Mouse (Mus musculus) kidney, embryonic 16.5 days (tissue): ENCODE measurements around the gene Gemin7. TPM values are rescaled to one million over a fixed set of nuclear protein-coding genes. Genes with fewer than 3 reads are reported as not detected.

ENCODE experiments used
- ATAC-seq: fragments of 200-750 bp; cut with Nextera tagmentation; 2 replicates; pipeline ENCODE4 v1.8.0; 2017; ENCODE audit warnings: moderate TSS enrichment; ENCODE audit not compliant: low FRiP score, low TSS enrichment
- H3K27ac ChIP-seq: fragments of 300-500 bp; sonication (generic); 2 replicates; pipeline ENCODE4 v1.5.1; 2014; ENCODE audit warnings: low read length
- H3K27me3 ChIP-seq: fragments of 300-500 bp; sonication (generic); 2 replicates; pipeline ENCODE4 v1.6.1; 2014; ENCODE audit warnings: low read length, control low read depth, mixed read lengths; ENCODE audit not compliant: insufficient read depth
- H3K36me3 ChIP-seq: fragments of 300-500 bp; sonication (generic); 2 replicates; pipeline ENCODE4 v1.6.1; 2014; ENCODE audit warnings: low read length, control low read depth, mixed read lengths; ENCODE audit not compliant: insufficient read depth
- H3K4me1 ChIP-seq: fragments of 300-500 bp; sonication (generic); 2 replicates; pipeline ENCODE4 v1.6.1; 2014; ENCODE audit warnings: low read length, control low read depth, mixed read lengths; ENCODE audit not compliant: insufficient read depth
- H3K4me2 ChIP-seq: fragments of 300-500 bp; sonication (generic); replicated peaks from 2 replicates; pipeline ENCODE4 v1.6.1; 2014; ENCODE audit warnings: low read depth, low read length
- H3K4me3 ChIP-seq: fragments of 300-500 bp; sonication (generic); 2 replicates; pipeline ENCODE4 v1.5.1; 2014; ENCODE audit warnings: mild to moderate bottlenecking, low read length
- H3K9ac ChIP-seq: fragments of 300-500 bp; sonication (generic); replicated peaks from 2 replicates; pipeline ENCODE4 v1.6.1; 2014; ENCODE audit warnings: low read length
- H3K9me3 ChIP-seq: fragments of 300-500 bp; sonication (generic); 2 replicates; pipeline ENCODE4 v1.6.1; 2016; ENCODE audit warnings: low read length, control low read depth
- WGBS: fragments of 180-500 bp; shearing (Covaris S2); extraction: QIAGEN DNeasy Blood & Tissue Kit; methylation state at CpG from one replicate; pipeline ENCODE4 v1.1.7; 2014; 5-methylcytosine and 5-hydroxymethylcytosine counted together
- polyA plus RNA-seq: library from polyadenylated mRNA; unstranded; fragments of >200 nt; fragmentation: Nextera tagmentation; extraction: Ambion mirVana; gene quantifications from 2 replicates; pipeline ENCODE4 v1.2.1, GENCODE M21; 2015

The Gemin7 gene
- polyA plus RNA-seq, 1 experiment from 2014 or later, result 183 TPM

DNA sequence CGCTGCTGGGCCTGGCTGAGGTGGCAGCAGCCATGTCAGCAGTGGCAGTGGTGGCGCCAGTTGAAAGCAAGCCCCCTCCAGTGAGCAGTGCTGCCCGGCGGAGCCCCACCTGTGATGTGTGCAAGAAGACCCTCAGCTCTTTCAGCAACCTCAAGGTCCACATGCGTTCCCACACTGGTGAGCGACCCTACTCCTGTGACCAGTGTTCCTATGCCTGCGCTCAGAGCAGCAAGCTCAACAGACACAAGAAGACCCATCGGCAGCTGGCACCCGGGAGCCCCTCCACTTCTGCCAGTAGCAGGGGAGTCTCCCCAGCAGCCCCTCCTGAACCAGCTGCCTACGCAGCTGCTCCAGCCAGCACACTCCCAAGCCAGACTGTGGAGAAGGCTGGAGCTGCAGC lies 2.4 kb upstream of the Gemin7 start:
- no peak overlapping the region for H3K27ac ChIP-seq
- WGBS, result 91% methylated on average over 10 of the region's 10 CpGs
- no peak for ATAC-seq

DNA sequence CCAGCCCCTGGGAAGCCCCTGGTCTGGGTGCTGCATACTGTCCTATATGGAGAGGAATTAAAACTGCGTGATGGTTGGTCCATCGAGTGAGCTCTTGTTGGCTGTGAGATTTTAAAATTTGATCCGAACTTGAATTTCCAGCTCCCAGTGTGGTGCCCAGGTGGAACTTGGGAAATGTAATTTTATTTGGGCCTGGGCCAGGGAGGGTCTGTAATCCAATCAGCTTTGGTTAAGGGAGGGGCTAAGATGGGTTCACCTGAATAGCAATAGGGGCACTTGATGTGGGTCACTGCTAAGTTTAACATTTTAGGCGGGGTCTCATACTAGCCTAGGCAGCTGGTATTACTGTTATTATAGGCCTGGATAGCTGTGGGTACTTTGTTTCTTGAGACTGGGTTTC lies 1.0 kb upstream of the Gemin7 start:
- WGBS, result 64% methylated on average over 4 of the region's 4 CpGs

More for the DNA sequence above, 2.4 kb upstream of the Gemin7 start:
- Histone ChIP-seq H3K4me2 (no peak overlapping the region), H3K9ac (no peak overlapping the region), H3K4me1 (peaks cover 16% of the 10 kb centered on the region), H3K36me3 (peaks cover 46% of the 10 kb centered on the region), H3K4me3 (no peak overlapping the region), H3K27me3 (peaks cover 30% of the 10 kb centered on the region), H3K9me3 (no peaks in the 10 kb centered on the region)

DNA sequence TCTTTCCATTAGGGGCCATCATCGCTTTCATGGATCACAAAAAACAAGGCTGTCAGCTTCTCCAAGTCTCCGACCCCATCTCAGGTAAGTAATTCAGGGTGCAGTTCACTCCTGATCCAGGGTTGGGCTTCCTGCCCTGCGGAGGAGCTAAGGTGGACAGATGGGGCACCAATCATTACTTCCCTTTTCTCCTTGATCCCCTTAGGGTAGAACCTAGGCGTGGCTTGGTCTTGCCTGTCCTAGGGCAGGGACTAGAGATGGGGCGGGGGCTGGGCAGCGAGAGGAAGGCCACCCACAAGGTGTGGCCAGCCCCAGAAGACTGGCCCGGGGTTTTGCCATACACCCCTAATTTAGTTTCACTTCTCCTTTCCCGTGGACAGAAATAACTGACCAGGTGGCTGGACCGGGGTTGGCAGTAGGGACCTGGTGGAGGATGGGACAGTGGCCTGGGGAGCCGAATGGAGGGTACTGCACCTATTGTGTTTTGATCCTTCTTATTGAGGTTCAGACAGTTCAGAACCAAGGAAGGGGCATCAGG lies 551 bp upstream of the Gemin7 start:
- 19% methylated on average over 10 of the region's 10 CpGs for WGBS
- peaks cover 30% of the 10 kb centered on the region for H3K27me3 ChIP-seq

More for the DNA sequence above, 1.0 kb upstream of the Gemin7 start:
- H3K27ac ChIP-seq, result no peak overlapping the region
- peaks cover 19% of the 10 kb centered on the region for H3K4me1 ChIP-seq
- H3K9me3 ChIP-seq, result no peaks in the 10 kb centered on the region
- peaks cover 30% of the 10 kb centered on the region for H3K27me3 ChIP-seq
- no peak for ATAC-seq
- peaks cover 32% of the 10 kb centered on the region for H3K36me3 ChIP-seq
- no peak overlapping the region for H3K9ac ChIP-seq
- no peak overlapping the region for H3K4me2 ChIP-seq
- peak overlapping the region; percentile 50; the same call in 1 of the 2 replicates for H3K4me3 ChIP-seq

DNA sequence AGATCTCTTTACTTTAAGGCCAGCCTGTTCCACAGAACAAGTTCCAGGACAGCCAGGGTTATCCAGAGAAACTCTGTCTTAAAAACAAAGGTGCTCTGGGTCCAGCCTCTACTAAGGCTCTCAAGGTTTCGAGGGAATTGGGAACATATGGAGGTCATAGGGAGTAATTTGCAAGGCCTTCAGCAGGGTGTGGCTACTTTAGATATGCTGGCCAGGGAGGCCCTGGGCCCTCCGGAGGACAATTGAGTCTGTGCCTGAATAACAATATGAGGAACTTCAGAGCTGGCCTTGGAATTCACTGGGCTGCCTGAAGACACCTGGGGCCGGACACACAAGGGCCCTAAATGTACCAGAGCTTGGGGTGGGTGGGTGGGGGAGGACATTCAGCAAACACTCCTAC lies 1.8 kb downstream of the Gemin7 start:
- Histone ChIP-seq H3K36me3 (peaks cover 9% of the 10 kb centered on the region), H3K4me2 (no peak overlapping the region), H3K9me3 (no peaks in the 10 kb centered on the region), H3K9ac (no peak overlapping the region), H3K4me1 (peaks cover 33% of the 10 kb centered on the region), H3K27ac (no peak overlapping the region), H3K27me3 (peaks cover 30% of the 10 kb centered on the region), H3K4me3 (no peak overlapping the region)
- 69% methylated on average over 3 of the region's 3 CpGs for WGBS
- ATAC-seq, result no peak

More for the DNA sequence above, 551 bp upstream of the Gemin7 start:
- Histone ChIP-seq H3K36me3 (peaks cover 28% of the 10 kb centered on the region), H3K4me1 (peaks cover 19% of the 10 kb centered on the region), H3K4me2 (peak overlapping the region; percentile 89), H3K9me3 (no peaks in the 10 kb centered on the region), H3K9ac (peak overlapping the region; percentile 55), H3K27ac (no peak overlapping the region), H3K4me3 (peak overlapping the region; percentile 50)
- no peak for ATAC-seq

DNA sequence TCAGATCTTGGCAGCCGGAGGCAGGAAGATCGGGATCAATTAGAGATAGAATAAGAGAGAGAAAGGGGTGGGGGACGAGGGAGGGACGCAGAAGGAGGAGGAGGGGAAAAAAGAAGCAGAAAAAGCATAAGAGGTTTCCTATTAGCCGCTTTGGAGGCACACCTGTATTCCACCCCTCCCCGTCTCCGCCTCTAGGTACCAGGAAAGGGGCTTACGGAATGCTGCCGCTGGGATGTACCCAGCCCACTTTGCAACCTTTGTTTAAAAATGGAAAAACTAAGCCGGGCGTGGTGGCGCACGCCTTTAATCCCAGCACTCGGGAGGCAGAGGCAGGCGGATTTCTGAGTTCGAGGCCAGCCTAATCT lies 3.6 kb downstream of the Gemin7 start:
- no peak for ATAC-seq
- peak overlapping the region; percentile 90 for H3K27ac ChIP-seq
- WGBS, result 23% methylated on average over 16 of the region's 16 CpGs

GRCm38 (mm10) chr7:19572926-19573775 lies 4.2 kb downstream of the Gemin7 start:
- Histone ChIP-seq H3K4me1 (peaks cover 32% of the 10 kb centered on the region), H3K27me3 (peaks cover 24% of the 10 kb centered on the region), H3K9me3 (no peaks in the 10 kb centered on the region), H3K27ac (peak overlapping the region; percentile 90), H3K36me3 (peaks cover 15% of the 10 kb centered on the region), H3K4me3 (peak overlapping the region; percentile 84), H3K9ac (peak overlapping the region; percentile 80), H3K4me2 (peak overlapping the region; percentile 94)
- ATAC-seq, result peak; percentile 88
- under 1% methylated on average over 53 of the region's 53 CpGs for WGBS

More for the DNA sequence above, 3.6 kb downstream of the Gemin7 start:
- peak overlapping the region; percentile 84 for H3K4me3 ChIP-seq
- H3K27me3 ChIP-seq, result peaks cover 30% of the 10 kb centered on the region
- H3K36me3 ChIP-seq, result peaks cover 15% of the 10 kb centered on the region
- H3K4me2 ChIP-seq, result peak overlapping the region; percentile 94
- no peaks in the 10 kb centered on the region for H3K9me3 ChIP-seq
- peaks cover 33% of the 10 kb centered on the region for H3K4me1 ChIP-seq
- peak overlapping the region; percentile 80 for H3K9ac ChIP-seq

GRCm38 (mm10) chr7:19569647-19570046 lies 7.7 kb downstream of the Gemin7 start:
- H3K9ac ChIP-seq, result no peak overlapping the region
- H3K4me1 ChIP-seq, result peaks cover 18% of the 10 kb centered on the region
- H3K4me2 ChIP-seq, result no peak overlapping the region
- H3K27ac ChIP-seq, result no peak overlapping the region
- H3K36me3 ChIP-seq, result peaks cover 28% of the 10 kb centered on the region
- no peaks in the 10 kb centered on the region for H3K9me3 ChIP-seq
- H3K27me3 ChIP-seq, result no peaks in the 10 kb centered on the region
- WGBS, result 81% methylated on average over 3 of the region's 3 CpGs
- ATAC-seq, result no peak
- H3K4me3 ChIP-seq, result no peak overlapping the region

DNA sequence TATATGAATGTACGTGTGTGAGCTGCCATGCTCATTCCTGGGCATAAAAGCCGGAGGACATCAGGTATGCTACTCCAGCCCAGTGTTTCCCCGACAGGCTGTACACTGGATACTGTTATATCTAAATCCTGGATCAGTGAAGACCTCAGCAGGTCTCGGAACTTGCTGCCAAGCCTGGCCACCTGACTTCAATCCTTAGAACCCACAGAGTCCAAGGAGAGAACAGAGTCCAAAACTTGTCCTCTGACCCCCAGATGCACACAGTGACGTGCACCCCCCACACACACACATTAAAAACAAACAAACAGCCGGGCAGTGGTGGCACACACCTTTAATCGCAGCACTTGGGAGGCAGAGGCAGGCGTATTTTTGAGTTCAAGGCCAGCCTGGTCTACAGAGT lies 10.0 kb downstream of the Gemin7 start:
- H3K4me1 ChIP-seq, result peaks cover 18% of the 10 kb centered on the region
- no peaks in the 10 kb centered on the region for H3K27me3 ChIP-seq
- peaks cover 5% of the 10 kb centered on the region for H3K9me3 ChIP-seq
- H3K4me3 ChIP-seq, result no peak overlapping the region
- ATAC-seq, result no peak
- no peak overlapping the region for H3K9ac ChIP-seq
- H3K36me3 ChIP-seq, result peaks cover 35% of the 10 kb centered on the region
- 89% methylated on average over 8 of the region's 8 CpGs for WGBS
- no peak overlapping the region for H3K4me2 ChIP-seq
- no peak overlapping the region for H3K27ac ChIP-seq

DNA sequence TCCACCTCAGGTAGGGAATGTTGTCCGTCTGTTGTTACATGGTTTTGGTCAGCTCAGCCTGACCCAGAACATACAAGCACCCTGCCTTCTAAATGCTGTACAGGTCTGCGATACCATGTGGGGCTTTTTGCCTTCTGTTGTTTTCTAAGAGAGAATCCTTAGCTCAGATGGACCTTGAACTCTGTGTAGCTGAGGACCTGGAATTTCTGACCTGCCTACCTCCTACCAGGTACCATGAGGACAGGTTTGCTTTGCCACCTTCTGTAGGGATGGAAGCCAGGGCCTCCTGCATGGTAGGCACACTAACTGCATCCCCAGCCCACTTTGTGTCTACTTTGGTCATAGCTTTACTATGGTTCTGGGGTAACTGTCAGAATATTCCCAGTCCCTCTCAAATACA lies 11.6 kb downstream of the Gemin7 start:
- Histone ChIP-seq H3K27me3 (no peaks in the 10 kb centered on the region), H3K9ac (no peak overlapping the region), H3K4me1 (peaks cover 10% of the 10 kb centered on the region), H3K36me3 (peaks cover 34% of the 10 kb centered on the region), H3K4me3 (no peak overlapping the region), H3K27ac (no peak overlapping the region), H3K4me2 (no peak overlapping the region), H3K9me3 (peaks cover 5% of the 10 kb centered on the region)
- no peak for ATAC-seq
- 100% methylated on average over 2 of the region's 2 CpGs for WGBS

- Histone ChIP-seq H3K4me2 (no peak overlapping the region), H3K27ac (no peak overlapping the region), H3K9ac (no peak overlapping the region), H3K36me3 (peaks cover 24% of the 10 kb centered on the region), H3K4me3 (no peak overlapping the region), H3K9me3 (peaks cover 5% of the 10 kb centered on the region), H3K27me3 (no peaks in the 10 kb centered on the region), H3K4me1 (peaks cover 23% of the 10 kb centered on the region)
- WGBS, result 94% methylated on average over 4 of the region's 4 CpGs
- ATAC-seq, result no peak
These were observed 12.9 kb downstream of the Gemin7 start for GRCm38 (mm10) chr7:19564455-19564854.
